Mouse (Mus musculus) right cerebral cortex, adult 18-20 months (tissue): Measurements from ENCODE around the gene Eml6.
"Not testable (repeated sequence)": the region's sequence is repeated elsewhere in the genome, so short reads cannot be mapped to it uniquely, and the experiment has no call there.

ENCODE experiments used
- DNase-seq: peaks from one replicate; pipeline ENCODE4 v3.0.0; 2022; ENCODE audit warnings: mixed read lengths

Gene Eml6

GRCm38 (mm10) chr11:29787473-29787872, 238.4 kb downstream of the Eml6 start:
- DNase-seq: peak; percentile 64

GRCm38 (mm10) chr11:29786583-29787219, 239.1 kb downstream of the Eml6 start:
- no peak for DNase-seq

DNA sequence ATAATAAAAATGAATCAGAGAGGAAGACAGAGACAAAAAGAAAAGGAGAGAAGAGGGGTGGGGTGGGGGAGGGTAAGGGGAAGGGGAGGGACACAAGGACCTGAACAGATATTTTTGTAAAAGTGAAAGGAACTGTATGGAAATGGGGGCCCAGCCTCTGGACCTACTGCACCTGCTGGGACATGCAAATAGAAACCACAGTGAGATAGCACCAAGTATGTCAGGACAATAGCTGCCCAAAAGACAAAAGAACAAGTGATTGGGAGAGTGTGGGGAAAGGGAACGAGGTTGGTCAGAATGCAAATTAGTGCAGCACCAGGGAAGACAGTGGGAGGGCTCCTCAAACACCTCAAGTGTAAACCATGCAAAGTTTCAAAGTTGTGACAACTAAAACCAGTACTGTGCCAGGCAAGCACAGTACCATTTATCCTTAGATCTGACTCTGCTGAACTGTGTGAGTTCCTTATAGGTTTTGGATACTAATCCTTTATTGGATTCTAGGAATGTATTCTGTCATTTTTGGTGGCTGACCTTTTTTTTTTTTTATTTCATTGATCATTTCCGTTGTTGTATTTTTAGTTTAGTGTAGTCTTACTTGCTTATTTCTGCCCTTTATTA, 246.3 kb downstream of the Eml6 start:
- DNase-seq: no peak

- no peak for DNase-seq
These were observed 246.9 kb downstream of the Eml6 start for GRCm38 (mm10) chr11:29778936-29779335.

DNA sequence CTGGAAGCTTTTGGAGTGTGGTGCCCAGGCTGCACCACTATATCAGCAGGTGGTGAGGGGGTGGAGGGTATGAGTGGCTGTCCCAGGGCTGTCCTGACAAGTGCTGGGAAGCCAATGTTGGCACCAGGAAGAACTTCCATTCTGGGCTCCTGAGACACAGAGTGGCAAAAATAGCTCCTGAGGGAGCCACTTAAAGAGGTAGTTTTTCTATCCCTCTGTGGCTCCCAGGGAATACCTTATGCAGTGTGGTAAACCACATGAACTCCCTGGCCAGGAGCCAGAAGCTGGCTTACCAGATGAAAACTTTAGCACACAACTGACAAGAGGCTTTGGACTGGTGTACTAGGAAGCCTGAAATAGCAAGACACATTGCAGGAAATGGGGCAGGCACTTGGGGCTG, 247.9 kb downstream of the Eml6 start:
- DNase-seq: peak; percentile 83

DNA sequence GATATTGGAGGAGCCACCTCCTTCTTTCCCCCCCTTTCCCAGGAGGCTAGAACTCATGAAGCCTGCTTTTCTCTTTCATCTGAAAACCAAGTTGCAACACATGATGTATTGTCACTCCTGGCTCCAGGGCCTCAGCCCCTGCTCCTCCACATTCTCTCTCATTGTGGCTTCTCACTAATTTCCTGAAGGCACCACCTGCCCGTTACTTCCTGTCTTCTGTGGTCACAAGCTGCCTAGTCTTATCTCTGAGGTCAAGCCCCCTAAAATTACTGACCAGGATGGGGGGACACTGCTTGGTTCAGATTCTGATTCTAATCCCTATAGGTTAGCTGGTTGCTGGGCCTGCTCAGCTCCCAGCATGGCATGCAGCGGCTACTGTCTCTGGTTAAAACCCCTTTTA, 251.1 kb downstream of the Eml6 start:
- no peak for DNase-seq

- no peak for DNase-seq
These were observed 251.5 kb downstream of the Eml6 start for GRCm38 (mm10) chr11:29774296-29774695.

- DNase-seq: no peak
These were observed 253.6 kb downstream of the Eml6 start for GRCm38 (mm10) chr11:29772279-29772678.

- no peak for DNase-seq
These were observed 255.0 kb downstream of the Eml6 start for GRCm38 (mm10) chr11:29770666-29771400.

DNA sequence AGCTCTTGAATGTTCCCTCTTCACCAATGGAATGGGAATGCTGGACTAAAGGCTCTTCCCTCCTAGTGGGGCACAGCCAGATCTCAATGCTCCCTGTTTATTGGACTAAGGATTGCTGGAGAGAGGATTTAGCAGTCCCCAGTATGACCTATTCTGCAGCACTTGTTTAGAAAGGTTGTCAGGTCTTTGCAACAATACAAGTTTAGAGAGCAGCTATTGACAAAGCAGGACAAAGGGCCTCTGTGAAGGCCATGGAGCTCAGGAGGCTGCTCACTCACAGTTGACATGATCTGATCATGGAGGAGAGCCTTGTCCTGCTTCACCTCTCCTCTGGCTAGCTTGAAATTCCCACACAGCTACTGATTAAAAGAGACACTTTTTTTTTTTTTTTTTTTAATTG, 257.3 kb downstream of the Eml6 start:
- no peak for DNase-seq

DNA sequence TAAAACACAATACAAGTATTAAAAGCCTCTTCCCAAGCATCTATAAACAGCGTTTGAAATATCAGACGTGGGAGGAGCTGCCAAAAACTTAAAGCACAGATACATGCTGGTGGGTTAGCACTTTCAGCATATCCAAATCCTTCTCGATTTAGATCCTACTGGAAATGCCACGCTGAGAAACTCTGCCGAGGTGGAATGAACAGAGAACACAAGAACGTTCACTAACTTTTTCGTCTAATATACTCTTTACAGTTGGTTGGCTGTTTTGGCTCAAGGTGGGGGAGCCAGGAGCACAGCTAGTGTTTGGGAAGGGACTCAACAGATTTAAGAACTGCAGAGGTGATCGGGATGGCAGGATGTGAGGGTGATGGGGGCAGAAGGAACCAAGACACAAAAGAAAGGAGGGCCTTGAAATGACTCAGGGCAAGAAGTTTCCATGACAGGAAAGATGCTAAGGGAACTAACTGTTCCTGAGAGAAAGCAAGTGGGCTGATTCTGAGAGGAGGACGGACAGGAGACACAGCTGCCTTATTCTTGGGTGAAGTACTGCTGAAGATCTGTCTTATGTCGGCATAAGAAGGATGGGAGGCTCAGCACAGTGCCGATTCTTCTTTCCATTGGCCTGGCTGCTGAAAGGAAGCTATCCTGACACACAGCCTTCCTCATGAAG, 259.4 kb downstream of the Eml6 start:
- DNase-seq: peak; percentile 73

DNA sequence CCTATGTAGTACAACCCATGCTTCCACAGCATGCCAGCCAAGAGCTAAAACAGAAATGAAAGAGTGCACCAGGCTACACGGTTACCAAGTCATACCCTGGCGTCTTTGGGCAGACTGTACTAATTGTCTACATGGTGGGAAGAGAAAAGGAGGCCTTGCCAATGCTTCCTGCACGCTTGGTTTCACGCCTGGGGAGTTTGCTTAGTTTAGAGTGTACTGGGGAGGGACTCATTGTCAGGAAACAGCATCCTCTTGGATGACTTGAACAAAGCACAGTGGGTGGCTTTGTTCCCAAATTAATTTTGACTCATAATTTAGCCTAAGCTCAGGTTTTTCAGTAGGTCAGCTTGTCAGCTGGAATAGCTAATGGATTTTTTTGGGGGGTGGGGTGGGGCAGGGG, 260.8 kb downstream of the Eml6 start:
- no peak for DNase-seq

DNA sequence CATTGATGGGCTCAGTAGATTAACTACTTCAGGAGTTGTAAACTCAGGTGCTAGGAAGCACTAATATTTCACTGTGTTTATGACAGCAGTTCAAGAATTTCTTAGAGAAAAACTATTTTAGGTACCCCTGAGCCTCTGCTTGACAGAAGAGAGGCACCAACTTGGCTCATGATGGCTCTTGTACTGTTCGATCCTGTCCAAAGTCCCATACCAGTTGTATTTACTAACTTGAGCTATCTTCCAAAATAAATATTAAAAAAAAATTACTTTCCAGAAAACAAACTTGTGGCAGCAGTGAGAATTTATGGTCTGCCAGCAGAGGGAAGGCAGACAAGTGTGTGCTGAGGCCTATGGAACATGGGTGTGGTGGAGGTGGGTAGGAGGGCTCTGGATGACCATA, 263.1 kb downstream of the Eml6 start:
- no peak for DNase-seq

- no peak for DNase-seq
These were observed 264.4 kb downstream of the Eml6 start for GRCm38 (mm10) chr11:29761387-29761786.

DNA sequence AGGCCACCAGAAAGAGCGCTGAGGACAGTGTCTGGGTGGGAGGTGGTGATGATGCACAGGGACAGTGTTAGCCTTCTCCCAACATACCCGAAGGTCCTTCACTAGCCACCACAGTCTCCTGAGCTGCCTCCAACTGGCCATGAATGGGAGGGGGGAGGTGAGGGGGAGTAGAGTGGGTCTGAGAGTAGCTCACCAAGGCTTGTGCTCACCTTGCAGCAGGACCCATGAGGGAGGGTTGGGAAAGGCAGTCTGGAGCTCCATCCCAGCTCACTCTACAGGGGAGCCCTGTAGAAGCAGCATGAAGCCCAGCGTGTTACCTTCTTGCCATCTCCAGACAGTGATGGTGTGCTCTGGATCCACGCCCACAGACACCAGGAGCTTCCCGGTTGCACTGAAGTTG, 267.2 kb downstream of the Eml6 start:
- DNase-seq: no peak

- DNase-seq: not testable (repeated sequence)
These were observed 269.8 kb downstream of the Eml6 start for GRCm38 (mm10) chr11:29756007-29756406.

DNA sequence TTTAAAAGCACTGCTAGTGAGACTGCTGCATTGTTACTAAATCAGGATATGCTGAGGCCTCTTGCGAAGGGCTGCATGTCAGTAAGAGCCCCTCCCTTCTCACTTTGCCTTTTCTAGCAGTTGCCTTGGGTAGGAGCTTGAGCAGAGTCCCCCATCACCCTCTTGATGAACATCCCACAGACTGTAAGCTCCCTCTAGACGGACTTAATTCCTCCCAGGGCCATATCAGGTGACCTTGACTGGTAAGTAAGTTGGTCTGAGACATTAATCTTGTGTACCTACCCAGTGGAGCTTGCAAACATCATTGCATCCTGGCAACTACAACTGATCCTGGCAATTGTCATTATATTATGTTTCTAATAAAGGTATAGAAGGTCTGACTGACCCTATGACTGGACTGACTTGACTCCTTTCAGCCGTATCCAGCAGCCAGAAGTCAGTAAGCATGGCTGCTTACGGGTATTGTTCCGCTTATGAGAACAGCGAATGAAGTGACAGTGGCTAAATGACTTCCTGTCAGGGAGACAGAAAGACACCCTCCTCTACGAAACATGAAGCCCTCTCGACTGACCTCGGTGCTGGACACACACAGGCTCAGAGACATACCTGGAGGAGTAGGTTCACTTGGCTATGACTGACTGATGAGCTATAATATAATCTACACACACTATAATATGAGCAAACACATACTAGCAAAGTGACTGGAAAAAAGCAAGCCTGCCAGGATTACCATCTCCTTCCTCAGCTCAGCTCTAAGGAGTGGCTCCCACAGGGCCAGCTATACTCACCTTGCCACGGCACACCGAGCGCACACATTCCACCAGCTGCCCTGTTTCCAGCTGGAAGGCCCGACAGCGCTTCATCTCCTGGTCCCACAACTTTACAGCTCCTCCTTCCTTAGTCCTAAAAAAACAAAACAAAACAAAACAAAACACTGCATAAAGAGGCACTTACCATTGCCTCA, 273.9 kb downstream of the Eml6 start:
- DNase-seq: no peak

DNA sequence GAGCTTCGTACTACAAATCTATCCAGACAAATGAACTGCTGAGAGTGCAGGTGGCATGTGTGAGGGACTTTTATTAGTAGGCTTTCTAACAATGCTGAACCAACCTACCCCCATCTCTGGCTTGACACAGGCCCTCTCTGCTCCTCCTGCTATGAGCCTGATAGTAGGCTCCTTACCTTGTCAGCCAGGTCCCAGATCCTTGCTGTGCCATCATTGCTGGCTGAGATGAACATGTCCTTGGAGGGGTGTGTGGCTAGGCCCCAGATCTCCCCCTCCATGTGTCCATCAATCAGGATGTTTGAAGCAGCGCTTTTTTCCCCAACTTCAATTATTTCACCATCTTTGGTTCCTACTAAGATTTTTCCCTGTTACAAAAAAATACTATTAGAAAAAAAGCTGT, 274.8 kb downstream of the Eml6 start:
- DNase-seq: no peak

GRCm38 (mm10) chr11:29749468-29749829, 276.4 kb downstream of the Eml6 start:
- no peak for DNase-seq

DNA sequence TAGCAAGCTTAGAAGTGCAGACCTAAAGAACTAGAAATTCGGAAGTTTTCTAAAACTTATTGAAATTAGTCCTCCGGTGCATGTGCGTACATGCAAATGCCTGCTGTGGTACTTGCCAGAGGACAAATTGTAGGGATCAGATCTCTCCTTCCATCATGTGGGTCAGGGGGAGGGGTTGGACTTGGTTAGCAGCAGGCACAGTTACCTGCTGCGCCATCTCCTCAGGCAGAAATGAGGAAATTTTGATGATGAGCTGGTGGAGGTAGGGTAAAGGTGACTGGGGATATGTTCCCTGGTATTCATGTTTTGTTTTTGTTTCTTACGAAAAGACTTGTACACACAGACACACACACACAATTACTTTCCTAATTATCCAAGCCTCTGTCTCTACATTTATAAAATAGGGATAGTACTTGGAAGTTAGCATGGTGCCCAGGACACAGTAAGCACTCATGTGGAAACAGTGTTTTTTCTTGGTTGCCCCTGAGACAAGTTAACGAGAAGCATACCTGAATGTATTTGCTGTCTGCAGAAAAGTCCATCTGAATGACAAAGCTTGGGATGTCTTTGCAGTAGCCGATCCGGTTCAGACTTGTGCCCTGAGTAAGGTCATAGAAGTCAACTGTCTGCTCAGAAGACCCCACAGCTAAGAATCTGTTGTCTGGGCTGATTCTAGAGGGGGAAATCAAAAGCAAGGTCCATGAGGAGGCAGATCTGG, 276.9 kb downstream of the Eml6 start:
- DNase-seq: no peak

DNA sequence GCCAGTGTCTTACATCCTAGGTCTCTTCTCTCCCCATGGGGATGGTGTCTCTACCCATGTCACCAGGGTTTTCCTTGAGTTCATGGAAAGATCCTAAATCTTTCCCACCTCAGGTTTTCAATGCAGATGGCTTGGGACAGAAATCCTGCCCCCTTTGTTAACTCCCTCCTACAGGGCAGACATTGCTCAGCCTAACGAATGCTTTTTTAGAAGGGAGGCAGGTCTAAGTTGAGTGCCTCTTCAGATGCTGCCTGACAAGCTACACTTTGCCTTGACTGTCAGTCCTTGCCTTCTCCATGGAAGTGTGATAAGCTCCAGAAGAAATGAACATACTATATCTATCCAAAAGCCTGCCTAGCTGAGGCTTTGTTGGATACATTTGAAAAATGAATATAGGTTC, 278.0 kb downstream of the Eml6 start:
- DNase-seq: no peak

DNA sequence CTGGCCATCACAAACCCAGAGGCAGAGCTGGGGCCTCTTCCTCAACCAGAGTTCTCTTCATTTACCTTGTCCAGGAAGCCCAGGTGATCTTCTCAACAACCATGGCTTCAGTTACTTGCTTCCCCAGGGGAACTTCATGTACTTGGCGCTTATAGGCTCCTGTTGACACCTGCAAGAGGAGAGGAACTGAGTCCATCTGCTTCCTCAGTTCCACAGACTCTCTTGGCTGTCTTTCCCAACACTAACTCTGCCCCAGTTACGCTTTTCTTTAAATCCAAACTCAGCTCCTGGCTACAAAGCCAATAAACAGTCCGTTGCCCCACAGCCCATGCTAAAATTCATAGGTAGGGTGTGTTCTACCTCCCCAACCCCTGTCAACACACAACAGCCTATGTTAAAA, 278.5 kb downstream of the Eml6 start:
- DNase-seq: no peak
